In genomic region chr8:122143231-122143630, GRCm38 (mm10) we compare ENCODE assay signal across 12 mouse cellular contexts.
DNase-seq lines count a peak whose midpoint lies in the region; ATAC-seq and TF ChIP-seq lines count a peak whose summit lies in the region.
"Had no signal": no experiment of that assay in that cellular context is flagged by ENCODE, and none has a peak within 500 bp of the region (broad histone marks: within the 10 kb centered on the region; RNA-seq: fewer than 3 reads in every experiment).

No protein-coding gene starts in this region.

- H3K4me2 ChIP-seq in stomach, postnatal 0 days (replicated peaks; ENCODE audit: low read depth), result no peak overlapping the region
- no peak overlapping the region for H3K4me2 ChIP-seq in hindbrain, embryonic 11.5 days (replicated peaks; ENCODE audit: low read depth, low read length)
- H3K4me2 ChIP-seq: intestine, embryonic 15.5 days; midbrain, embryonic 12.5 days had no signal

- DNase-seq in cerebellum, adult 2 months, result peak in 1 of 2 experiments; percentile 47
- DNase-seq in kidney, adult 2 months, result no peak
- no peak for DNase-seq in kidney, adult 11 months
- DNase-seq in lung, postnatal 10 days, result peak; percentile 45
- DNase-seq in lung, postnatal 36 days, result no peak
- no peak for DNase-seq in stomach, postnatal 0 days (ENCODE audit: low spot score)
- no peak for DNase-seq in hindbrain, embryonic 11.5 days (ENCODE audit: low spot score)
- DNase-seq: lung, adult 18-20 months had no signal

- H3K36me3 ChIP-seq in kidney, adult 2 months (ENCODE audit: control insufficient read depth, insufficient read depth, low read length), result no peaks in the 10 kb centered on the region
- H3K36me3 ChIP-seq in stomach, postnatal 0 days (ENCODE audit: control insufficient read depth, insufficient read depth, low read length), result no peaks in the 10 kb centered on the region
- H3K36me3 ChIP-seq in hindbrain, embryonic 11.5 days (ENCODE audit: control insufficient read depth, insufficient read depth, low read length), result no peaks in the 10 kb centered on the region
- H3K36me3 ChIP-seq: G1E; intestine, embryonic 15.5 days; midbrain, embryonic 12.5 days had no signal

- TF ChIP-seq CTCF in cerebellum, adult 2 months (IDR thresholded peaks at IDR 0.05; ENCODE audit: borderline replicate concordance, insufficient read depth, low read depth, low read length), result peak; percentile 29; the same call in 1 of the 2 replicates
- 0 out of 2 replicates have a peak, but pooled peaks have one; percentile 8 for TF ChIP-seq CTCF in kidney, adult 2 months (conservative IDR thresholded peaks at IDR 0.05; ENCODE audit: insufficient read depth, insufficient read length, low read depth, low read length)
- TF ChIP-seq CTCF in stomach, postnatal 0 days (IDR thresholded peaks at IDR 0.05; ENCODE audit: low read depth), result peak; percentile 64

- peaks cover 17% of the 10 kb centered on the region for H3K4me1 ChIP-seq in cerebellum, adult 2 months (ENCODE audit: control insufficient read depth, insufficient read depth, low read length)
- H3K4me1 ChIP-seq in kidney, adult 2 months (ENCODE audit: control insufficient read depth, insufficient read depth, low read length), result no peaks in the 10 kb centered on the region
- no peaks in the 10 kb centered on the region for H3K4me1 ChIP-seq in stomach, postnatal 0 days (replicated peaks; ENCODE audit: control insufficient read depth, insufficient read depth)
- no peaks in the 10 kb centered on the region for H3K4me1 ChIP-seq in hindbrain, embryonic 11.5 days (replicated peaks; ENCODE audit: control insufficient read depth, insufficient read depth, low read length)
- H3K4me1 ChIP-seq: intestine, embryonic 15.5 days had no signal

- no peak for ATAC-seq in cerebellum, adult (ENCODE audit: insufficient number of reproducible peaks, low FRiP score, low TSS enrichment)
- no peak for ATAC-seq in stomach, postnatal 0 days (ENCODE audit: low FRiP score, low TSS enrichment)
- ATAC-seq in hindbrain, embryonic 11.5 days (ENCODE audit: low FRiP score), result no peak
- ATAC-seq: intestine, embryonic 15.5 days had no signal

- TF ChIP-seq POLR2A in cerebellum, adult 2 months (IDR thresholded peaks at IDR 0.05; ENCODE audit: borderline replicate concordance, insufficient read depth, low read length), result no peak
- TF ChIP-seq POLR2A in kidney, adult 2 months (IDR thresholded peaks at IDR 0.05; ENCODE audit: low read depth, low read length), result no peak

- H3K4me3 ChIP-seq in cerebellum, adult 2 months (replicated peaks; ENCODE audit: insufficient read depth, low read depth, low read length), result no peak overlapping the region
- H3K4me3 ChIP-seq in kidney, adult 2 months (ENCODE audit: insufficient read depth, low read depth, low read length), result no peak overlapping the region
- no peak overlapping the region for H3K4me3 ChIP-seq in stomach, postnatal 0 days (ENCODE audit: low read depth, low read length)
- H3K4me3 ChIP-seq in hindbrain, embryonic 11.5 days (ENCODE audit: low read depth, low read length), result no peak overlapping the region
- H3K4me3 ChIP-seq: intestine, embryonic 15.5 days; midbrain, embryonic 12.5 days had no signal

- H3K27ac ChIP-seq in cerebellum, adult 2 months (ENCODE audit: insufficient read depth, low read length), result no peak overlapping the region
- no peak overlapping the region for H3K27ac ChIP-seq in kidney, adult 2 months (ENCODE audit: insufficient read depth, low read depth, low read length)
- no peak overlapping the region for H3K27ac ChIP-seq in stomach, postnatal 0 days (replicated peaks)
- H3K27ac ChIP-seq in hindbrain, embryonic 11.5 days (ENCODE audit: low read depth, low read length), result no peak overlapping the region
- H3K27ac ChIP-seq: intestine, embryonic 15.5 days; midbrain, embryonic 12.5 days had no signal

- H3K9ac ChIP-seq in stomach, postnatal 0 days (ENCODE audit: low read length), result no peak overlapping the region
- H3K9ac ChIP-seq in hindbrain, embryonic 11.5 days (ENCODE audit: low read depth, low read length), result no peak overlapping the region
- H3K9ac ChIP-seq: intestine, embryonic 15.5 days; midbrain, embryonic 12.5 days had no signal

- H3K27me3 ChIP-seq in cerebellum, adult 2 months (ENCODE audit: control insufficient read depth, insufficient read depth, low read length), result no peaks in the 10 kb centered on the region
- no peaks in the 10 kb centered on the region for H3K27me3 ChIP-seq in kidney, adult 2 months (replicated peaks; ENCODE audit: control insufficient read depth, insufficient read depth, low read length)
- no peaks in the 10 kb centered on the region for H3K27me3 ChIP-seq in stomach, postnatal 0 days (ENCODE audit: control insufficient read depth, insufficient read depth, low read length)
- no peaks in the 10 kb centered on the region for H3K27me3 ChIP-seq in hindbrain, embryonic 11.5 days (ENCODE audit: control insufficient read depth, insufficient read depth, low read length)
- H3K27me3 ChIP-seq: intestine, embryonic 15.5 days; midbrain, embryonic 12.5 days had no signal

- no peaks in the 10 kb centered on the region for H3K9me3 ChIP-seq in stomach, postnatal 0 days (ENCODE audit: control insufficient read depth, low read length)
- H3K9me3 ChIP-seq in hindbrain, embryonic 11.5 days (ENCODE audit: control insufficient read depth, low read length), result no peaks in the 10 kb centered on the region
- H3K9me3 ChIP-seq: G1E; intestine, embryonic 15.5 days; midbrain, embryonic 12.5 days had no signal

- TF ChIP-seq EP300 in stomach, postnatal 0 days (optimal IDR thresholded peaks at IDR 0.05), result no peak

- WGBS in cerebellum, adult 2 months, result 93% methylated on average over 1 of the region's 1 CpGs
- WGBS in kidney, adult 2 months, result 94% methylated on average over 1 of the region's 1 CpGs
- 96% methylated on average over 1 of the region's 1 CpGs for WGBS in stomach, postnatal 0 days
- 100% methylated on average over 1 of the region's 1 CpGs for WGBS in hindbrain, embryonic 11.5 days

Comparison
In these comparisons a context has a peak if more than half of its experiments do, and no peak if none do; other contexts are left out.
1. CTCF ChIP-seq: peak in every context shown above with its lines; median percentile 64 in stomach, postnatal 0 days; 29 in cerebellum, adult 2 months; 8 in kidney, adult 2 months.